Mouse (Mus musculus) cerebellum, adult 9-10 months (tissue): ENCODE results near the gene Cdca4.
A peak's percentile ranks its signal among the peaks of the same experiment; 100 is the strongest.
"Not testable (repeated sequence)": the region's sequence is repeated elsewhere in the genome, so short reads cannot be mapped to it uniquely, and the experiment has no call there.

Source experiments
- DNase-seq: peaks from one replicate; pipeline ENCODE4 v3.0.0; 2022

Gene Cdca4

GRCm38 (mm10) chr12:112857021-112857925 lies 28.1 kb upstream of the Cdca4 start:
- DNase-seq: no peak

GRCm38 (mm10) chr12:112856338-112856737 lies 27.1 kb upstream of the Cdca4 start:
- DNase-seq: no peak

GRCm38 (mm10) chr12:112854610-112855333 lies 25.5 kb upstream of the Cdca4 start:
- no peak for DNase-seq

- DNase-seq: no peak
Measured at GRCm38 (mm10) chr12:112853050-112853729, 24.0 kb upstream of the Cdca4 start.

GRCm38 (mm10) chr12:112851116-112851515 lies 21.9 kb upstream of the Cdca4 start:
- DNase-seq: no peak

GRCm38 (mm10) chr12:112850344-112850743 lies 21.1 kb upstream of the Cdca4 start:
- DNase-seq: no peak

- DNase-seq: no peak
Measured at GRCm38 (mm10) chr12:112849235-112850022, 20.2 kb upstream of the Cdca4 start.

- DNase-seq: no peak
Measured at GRCm38 (mm10) chr12:112847880-112848279, 18.7 kb upstream of the Cdca4 start.

- DNase-seq: peak; percentile 85
Measured at GRCm38 (mm10) chr12:112843803-112844202, 14.6 kb upstream of the Cdca4 start.

- not testable (repeated sequence) for DNase-seq
Measured at GRCm38 (mm10) chr12:112842128-112842527, 12.9 kb upstream of the Cdca4 start.

- not testable (repeated sequence) for DNase-seq
Measured at GRCm38 (mm10) chr12:112841338-112841892, 12.2 kb upstream of the Cdca4 start.

GRCm38 (mm10) chr12:112840209-112841086 lies 11.2 kb upstream of the Cdca4 start:
- DNase-seq: no peak

- no peak for DNase-seq
Measured at GRCm38 (mm10) chr12:112835046-112835445, 5.8 kb upstream of the Cdca4 start.

- DNase-seq: no peak
Measured at GRCm38 (mm10) chr12:112833527-112833926, 4.3 kb upstream of the Cdca4 start.

GRCm38 (mm10) chr12:112832411-112832810 lies 3.2 kb upstream of the Cdca4 start:
- DNase-seq: no peak

GRCm38 (mm10) chr12:112830570-112830969 lies 1.3 kb upstream of the Cdca4 start:
- no peak for DNase-seq

- DNase-seq: no peak
Measured at GRCm38 (mm10) chr12:112830141-112830540, 918 bp upstream of the Cdca4 start.

- peak; percentile 58 for DNase-seq
Measured at GRCm38 (mm10) chr12:112828501-112829243, 551 bp downstream of the Cdca4 start.

GRCm38 (mm10) chr12:112825901-112826300 lies 3.3 kb downstream of the Cdca4 start:
- no peak for DNase-seq

- no peak for DNase-seq
Measured at GRCm38 (mm10) chr12:112823221-112823620, 6.0 kb downstream of the Cdca4 start.
